Mouse (Mus musculus) urinary bladder, postnatal 25 days (tissue): Measurements from ENCODE around the gene Tmem63c.

Experiments
- DNase-seq: peaks from one replicate; pipeline ENCODE4 v3.0.0; 2022; ENCODE audit warnings: low spot score

Gene Tmem63c

DNA sequence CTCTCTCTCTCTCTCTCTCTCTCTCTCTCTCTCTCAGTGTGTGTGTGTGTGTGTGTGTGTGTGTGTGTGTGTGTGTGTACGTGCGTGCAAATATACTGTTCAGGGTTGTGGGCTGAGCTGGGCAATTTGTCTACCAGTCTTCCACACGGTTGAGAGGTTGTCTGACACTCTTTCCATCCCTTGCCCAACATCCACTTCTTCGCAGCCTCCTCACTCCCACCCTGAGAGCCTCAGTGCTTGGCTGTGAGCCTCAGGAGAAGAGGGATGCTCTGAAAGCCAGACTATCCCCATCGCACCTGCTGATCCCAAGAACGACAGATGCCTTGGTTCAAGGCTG is 20.3 kb upstream of the Tmem63c start:
- DNase-seq: no peak

DNA sequence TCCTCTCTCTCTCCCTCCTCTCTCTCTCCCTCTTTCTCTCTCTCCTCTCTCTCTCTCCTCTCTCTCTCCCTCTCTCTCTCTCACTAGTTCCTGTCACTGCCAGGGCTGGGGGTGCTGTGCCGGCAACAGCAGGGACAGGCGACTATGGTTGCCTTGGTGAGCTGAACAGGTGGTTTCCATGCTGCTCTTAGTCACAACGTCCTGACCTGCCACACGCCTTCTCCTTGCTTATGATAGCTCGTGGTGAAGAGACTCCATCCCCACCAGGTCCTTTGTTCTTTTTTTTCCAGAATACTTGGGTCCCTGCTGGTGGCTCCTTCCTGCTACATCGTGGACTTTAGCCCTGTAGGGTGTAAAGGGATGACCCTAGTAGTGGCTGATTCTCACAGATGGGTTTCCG is 18.9 kb upstream of the Tmem63c start:
- DNase-seq: no peak

DNA sequence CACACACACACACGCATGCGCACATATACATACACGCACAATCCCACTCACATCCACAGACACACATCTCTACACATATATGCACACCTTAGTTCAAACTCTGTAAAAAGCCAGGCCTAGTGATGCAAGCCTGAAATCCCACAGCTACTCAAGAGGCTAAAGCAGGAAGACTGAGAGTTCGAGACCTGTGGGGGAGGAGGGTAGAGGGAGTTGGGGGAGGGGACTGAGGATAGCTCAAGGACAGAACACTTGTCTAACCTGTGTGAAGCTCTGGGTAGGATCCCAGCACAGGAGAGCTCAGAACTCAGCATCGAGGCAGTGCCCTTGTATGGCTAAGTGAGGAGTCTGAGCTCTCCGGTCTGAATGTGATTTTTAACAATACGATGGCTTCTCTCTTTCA is 18.3 kb upstream of the Tmem63c start:
- no peak for DNase-seq

DNA sequence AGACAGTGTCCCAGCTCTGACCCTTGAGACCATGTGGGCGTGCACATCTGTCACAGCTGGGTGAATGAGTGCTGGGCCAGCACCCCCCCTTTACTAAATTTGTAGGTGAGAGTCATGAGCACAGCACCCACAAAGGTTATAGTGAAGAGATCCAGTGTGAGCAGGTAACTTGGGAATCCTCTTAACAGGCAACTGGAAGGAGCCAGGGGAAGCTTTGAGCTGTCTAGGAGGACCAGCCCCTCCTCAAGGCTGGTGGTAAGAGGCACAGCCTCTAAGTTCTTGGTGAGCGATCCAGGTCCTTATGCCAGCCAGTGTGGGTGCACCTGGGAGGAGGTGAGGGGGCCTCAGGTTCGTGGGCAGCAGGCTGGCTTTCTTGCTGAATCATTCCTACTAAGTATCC is 17.5 kb upstream of the Tmem63c start:
- no peak for DNase-seq

DNA sequence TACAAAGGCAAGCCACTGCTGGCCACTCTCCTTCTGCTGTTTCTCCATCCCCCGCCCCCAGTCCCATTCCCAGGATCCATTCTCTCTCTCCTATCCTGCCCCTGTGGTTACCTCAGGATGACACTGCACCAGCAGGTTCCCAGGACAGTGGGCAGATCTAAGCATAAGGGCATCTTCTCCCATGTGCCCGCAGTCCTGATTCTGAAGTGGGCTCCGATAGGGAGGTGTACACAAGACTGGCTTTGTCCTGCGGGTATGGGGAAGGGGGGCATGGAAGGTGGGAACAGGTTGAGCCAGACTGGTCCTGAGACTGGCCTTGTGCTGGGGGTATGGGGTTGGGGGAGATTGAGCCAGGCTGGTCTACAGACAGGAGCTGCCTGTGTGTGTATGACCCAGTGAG is 16.5 kb upstream of the Tmem63c start:
- DNase-seq: no peak

DNA sequence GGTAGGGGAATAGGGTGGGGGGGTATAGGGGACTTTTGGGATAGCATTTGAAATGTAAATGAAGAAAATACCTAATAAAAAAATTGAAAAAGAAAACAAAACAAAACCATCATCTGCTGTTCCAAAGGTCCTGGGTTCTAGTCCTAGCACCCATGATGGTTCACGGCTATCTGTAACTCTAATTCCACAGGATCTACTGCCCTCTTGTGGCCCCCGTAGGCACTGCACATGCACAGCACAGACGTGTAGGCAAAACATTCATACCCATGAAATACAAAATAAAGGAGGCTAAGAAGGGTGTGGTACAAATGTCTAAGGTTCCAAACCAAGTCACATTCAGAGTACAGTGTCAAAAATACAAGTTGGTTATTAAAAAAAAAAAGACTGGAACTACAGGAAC is 4.1 kb upstream of the Tmem63c start:
- no peak for DNase-seq

DNA sequence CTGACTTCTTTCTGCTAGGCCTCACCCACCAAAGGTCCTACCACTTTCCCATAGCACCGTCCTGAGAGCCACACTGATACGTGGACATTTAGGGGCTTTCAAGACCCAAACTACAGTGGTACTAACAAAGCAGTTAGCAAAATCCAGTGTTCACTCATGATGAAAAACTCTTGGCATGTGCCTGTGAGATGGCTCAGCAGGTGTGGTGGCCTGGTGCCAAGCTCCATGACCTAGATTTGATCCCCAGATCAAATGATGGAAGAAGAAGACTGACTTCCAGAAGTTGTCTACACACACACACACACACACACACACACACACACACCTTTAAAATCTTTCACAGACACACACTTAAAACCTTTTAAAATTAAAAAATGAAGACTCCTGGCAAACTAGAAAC is 2.4 kb upstream of the Tmem63c start:
- DNase-seq: no peak

DNA sequence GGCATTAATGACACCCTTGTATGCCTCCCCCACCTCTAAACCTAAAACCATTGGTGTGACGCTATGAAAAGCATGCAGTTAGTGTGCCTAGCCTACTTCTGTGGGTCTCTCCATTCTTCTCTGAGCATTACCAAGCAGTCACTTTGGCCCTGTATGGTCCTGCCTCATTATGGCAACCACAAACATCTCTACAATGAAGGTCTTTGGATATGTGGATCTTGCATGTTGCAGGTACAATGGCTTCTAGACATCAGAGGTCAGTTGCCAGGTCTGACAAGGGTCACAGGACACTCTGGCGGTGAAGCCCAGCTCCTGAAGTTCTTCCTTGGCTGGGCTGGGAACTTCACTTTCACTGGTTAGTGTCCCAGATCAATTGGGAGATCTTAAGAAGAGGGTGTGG is 866 bp downstream of the Tmem63c start:
- DNase-seq: no peak

DNA sequence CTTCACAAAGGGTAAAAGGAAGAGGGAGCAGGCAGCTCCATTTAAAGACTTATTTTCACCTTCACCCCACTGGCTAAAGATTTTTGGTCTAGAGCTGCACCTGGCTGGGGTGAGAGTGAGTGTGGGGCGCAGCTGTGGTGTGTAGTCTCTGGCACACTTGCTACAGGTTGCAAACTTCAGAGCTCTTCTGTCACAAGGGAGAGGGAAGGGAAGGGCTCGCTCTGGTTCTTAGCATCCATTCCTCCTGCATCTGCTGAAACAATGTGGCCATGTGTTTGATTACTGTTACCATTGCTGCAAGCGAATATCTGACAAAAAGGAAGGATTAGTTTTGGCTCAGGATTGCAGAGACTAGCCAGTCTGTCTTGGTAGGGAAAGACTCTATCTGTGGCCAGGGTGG is 2.3 kb downstream of the Tmem63c start:
- DNase-seq: no peak

DNA sequence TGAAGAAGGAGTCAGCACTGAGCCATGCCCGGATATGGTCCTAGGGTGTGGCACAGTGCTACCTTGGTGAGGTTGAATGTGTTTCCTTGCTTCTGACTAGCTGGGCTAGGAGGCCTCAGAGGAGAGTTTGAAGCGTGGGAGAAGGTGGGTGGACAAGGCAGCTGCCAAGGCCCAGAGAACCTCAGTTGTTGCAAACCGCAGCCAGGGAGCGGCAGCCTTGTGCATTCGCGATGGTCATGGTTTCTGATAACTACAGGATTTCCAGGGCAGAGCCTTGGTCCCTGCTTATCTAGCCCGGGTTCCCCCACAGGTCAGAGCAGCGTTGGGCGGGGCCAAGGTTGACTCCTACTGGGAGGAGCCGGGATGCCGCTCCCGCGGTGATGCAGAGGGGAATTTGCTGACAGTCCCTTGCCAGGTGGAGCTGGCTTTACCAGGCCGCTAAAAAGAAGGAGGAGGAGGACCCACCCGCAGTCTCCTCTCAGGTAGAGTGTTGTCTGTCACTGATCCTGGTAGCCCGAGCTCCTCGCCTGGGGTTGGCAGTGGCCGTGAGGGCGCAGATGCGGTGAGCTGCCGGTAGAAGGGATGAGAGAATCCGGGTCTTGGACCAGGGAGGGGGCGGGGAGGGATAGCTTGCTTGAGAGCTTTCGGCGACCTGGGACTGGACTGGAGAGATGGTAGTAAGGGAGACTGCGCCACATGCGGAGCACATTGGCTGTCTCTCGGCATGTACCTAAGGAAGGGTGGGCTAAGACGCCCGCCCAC is 5.2 kb downstream of the Tmem63c start:
- no peak for DNase-seq

DNA sequence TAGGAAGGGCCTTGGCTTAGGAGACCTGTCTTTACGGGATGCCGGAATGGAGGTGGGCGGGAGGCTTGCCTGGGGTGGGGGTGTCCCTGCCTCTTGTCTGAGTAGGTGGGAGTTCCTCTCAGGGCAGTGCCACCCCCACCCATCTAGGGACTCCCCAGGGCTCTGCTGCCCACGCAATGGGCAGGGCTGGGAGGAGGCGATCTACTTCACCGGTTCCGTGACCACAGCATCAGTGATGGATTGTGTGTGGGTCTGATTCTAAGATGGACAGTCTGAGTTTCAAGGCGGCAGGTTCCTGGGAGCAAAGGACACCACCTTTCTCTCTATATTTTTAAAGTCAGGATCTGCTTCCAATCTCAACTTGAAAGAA is 5.7 kb downstream of the Tmem63c start:
- no peak for DNase-seq

DNA sequence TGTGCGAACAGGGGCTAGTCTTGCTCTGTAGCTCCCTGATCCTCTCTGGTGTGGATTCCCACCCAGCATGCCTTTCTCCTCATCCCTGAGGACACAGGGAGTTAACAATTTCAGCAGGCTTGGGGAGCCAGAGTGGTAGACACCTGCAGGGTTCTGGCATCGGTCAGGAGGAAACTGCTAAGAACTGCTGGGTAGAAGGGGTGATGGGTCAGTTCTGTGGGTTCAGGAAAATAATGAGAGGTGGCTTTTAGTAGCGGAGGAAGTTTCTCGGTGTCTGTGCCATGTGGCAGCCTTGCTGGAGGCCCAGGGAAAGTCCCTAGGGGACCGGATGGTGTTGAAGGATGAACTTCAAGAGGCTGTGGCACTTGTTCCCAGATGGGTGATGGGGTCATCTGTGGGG is 6.3 kb downstream of the Tmem63c start:
- DNase-seq: no peak

DNA sequence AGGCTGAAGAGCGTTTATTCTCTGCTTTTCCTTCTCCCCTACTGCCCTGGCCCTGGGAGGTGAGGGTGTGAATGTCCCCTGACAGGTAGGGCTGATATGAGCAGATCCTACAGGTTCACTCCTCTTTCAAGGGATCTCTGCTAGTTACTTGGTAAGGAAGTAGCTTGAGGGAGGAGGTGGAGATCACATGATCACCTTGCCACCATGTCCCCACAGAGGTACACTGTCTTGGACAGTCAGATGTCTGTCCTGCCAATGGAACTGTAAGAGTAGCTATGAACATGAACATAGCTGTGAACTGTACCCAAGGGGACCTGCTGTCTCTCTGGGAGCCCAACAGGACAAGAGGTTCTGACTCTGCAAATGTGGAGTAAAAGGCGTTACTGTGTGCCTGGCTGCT is 6.9 kb downstream of the Tmem63c start:
- no peak for DNase-seq

DNA sequence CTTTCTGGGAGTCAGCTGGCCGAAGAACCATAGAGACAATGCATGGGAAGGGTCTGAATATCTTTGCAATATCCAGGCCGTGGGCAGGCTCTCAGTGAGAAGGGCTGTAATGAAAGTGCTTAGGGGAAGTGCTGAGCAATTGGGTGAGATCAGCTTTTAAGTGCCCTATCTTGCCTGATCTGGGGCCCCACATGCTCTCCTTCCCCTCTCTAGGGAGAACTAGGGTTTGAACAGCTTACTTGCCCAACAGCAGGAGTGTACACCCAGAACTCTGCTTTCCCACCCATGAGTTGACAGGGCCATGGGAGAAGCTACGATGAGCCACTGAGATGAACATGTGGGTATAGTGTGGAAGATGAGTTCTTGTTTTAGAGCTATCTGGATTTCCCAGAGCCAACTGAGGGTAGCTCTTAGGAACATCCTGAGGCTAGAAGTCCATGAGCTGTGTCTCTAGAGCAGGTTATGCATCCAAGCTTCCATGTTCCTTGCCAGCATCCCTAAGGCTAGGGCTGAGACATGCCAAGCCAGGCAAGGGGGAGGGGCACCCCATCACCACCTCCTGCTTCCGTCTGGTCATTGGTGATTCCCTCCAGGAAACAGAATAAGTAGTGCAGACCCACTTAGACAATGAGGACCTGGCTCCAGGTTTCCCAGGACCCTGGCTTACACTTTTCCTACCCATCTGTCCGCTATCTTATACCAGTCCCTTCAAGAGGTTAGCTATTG is 8.3 kb downstream of the Tmem63c start:
- no peak for DNase-seq

DNA sequence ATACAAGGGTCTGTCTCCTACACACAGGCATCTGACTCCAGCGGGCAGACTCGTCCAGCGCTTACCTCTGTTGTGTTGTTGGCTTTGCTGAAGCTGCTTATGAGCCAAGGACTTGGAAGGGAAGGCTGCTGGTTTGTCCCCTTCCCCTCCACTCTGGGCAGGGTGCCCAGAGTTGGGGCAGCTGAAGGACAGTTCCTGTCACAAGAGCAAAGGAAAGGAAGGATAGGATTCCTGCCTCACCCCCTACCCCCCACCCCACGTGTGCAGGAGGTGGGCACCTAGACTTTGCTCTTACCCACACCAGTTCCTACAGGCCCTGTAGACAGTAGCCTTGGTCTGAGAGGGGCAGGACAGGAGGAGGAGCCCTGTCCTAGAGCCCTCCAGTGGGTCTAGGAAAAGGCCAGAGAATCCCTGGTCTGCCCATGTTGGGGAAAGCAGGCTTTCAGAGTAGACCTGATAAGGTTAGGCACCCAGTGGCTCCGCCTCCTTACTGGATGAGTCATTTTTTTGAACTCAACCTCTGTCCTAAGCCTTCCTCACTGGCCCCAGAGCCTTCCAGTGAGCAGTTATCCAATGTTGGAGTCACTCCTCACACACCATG is 10.1 kb downstream of the Tmem63c start:
- DNase-seq: no peak

DNA sequence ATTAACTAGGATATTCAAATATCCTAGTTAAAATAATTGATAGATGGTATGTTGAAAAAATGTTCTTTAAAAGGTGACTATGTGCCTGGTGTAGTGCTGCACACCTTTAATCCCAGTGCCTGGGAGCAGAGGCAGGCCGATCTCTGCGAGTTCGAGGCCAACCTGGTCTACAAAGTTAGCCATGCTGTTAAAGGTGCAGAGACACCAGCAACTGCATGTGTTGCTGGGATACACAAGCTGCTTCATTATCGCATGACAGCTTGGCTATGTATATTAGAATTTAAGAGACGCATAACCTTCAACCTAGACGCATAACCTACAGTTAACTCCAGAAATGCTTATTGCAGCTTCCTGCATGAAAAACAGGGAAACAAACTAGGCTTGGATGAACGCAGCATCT is 15.5 kb downstream of the Tmem63c start:
- DNase-seq: no peak

DNA sequence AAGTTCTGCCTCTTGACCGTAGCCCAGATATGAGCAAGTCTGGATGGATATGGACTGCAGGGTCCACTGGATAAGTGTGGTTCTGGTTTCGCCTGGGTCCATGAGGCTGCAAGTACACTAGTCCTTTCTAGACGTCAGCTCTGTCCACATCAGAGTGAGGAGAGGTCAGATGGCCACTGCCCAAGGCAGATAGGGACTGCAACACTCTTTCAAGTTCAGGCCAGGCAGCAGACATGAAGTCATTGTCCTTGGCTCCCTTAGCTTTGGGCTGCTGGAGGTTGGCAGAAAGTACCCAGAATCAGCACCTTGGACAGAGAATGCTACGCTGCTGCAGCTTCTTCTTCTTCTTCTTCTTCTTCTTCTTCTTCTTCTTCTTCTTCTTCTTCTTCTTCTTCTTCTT is 19.0 kb downstream of the Tmem63c start:
- peak; percentile 7 for DNase-seq

DNA sequence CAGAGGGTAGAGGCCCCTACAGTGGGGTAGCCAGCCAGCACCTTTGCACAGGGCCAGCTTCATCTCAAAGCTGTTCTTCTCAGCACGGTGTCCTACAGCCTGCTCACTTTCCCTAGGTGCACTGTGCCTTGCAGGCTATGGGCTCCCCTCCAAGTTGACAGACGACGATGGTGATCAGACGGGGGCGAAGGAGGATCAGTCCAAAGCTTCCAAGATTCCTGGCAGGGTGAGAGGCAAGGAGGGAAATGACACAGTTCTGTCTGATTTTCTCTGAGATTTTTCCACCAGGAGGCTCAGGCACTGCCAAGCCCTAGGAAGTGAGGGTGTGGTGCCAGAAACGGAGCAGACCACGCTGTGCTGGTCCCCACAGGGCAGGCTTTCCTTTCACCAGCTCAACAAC is 19.7 kb downstream of the Tmem63c start:
- DNase-seq: no peak

DNA sequence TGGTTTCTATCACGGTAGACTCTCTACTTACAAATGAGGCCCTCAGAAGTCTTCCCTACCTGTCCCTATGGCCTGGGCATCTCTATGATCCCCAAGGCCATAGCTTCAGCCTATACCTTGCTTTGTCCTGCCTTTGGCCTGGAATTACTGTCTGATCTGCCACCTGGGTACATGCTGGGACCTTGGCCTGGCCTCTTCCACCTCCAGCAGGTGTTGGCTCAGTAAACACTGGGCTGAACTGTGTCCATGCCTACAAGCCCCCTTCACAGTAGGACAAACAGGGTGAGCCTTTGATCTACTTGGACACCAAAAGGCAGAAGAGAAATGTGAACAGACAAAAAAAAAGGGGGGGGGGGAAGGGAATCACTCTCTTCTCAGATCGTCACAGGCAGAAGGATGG is 21.3 kb downstream of the Tmem63c start:
- no peak for DNase-seq

DNA sequence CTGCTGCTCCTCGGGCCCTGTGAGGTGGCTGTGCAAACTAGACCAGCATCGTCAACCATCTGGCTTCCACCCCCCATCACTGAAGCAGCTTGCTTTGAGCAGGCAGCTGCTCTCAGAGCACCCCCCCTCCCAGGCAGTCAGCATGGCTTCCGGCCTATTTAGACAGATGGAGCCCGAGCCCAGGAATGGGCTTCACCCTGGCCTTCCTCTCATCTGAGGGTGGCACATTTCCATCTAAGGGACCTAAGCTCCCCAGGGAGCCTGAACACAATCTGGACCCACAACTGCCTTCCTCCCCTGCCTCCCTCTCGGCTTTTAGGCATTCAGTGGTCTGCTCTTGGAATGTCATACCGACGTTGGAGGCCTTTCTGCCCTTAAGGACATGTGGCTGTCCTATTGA is 22.1 kb downstream of the Tmem63c start:
- no peak for DNase-seq

DNA sequence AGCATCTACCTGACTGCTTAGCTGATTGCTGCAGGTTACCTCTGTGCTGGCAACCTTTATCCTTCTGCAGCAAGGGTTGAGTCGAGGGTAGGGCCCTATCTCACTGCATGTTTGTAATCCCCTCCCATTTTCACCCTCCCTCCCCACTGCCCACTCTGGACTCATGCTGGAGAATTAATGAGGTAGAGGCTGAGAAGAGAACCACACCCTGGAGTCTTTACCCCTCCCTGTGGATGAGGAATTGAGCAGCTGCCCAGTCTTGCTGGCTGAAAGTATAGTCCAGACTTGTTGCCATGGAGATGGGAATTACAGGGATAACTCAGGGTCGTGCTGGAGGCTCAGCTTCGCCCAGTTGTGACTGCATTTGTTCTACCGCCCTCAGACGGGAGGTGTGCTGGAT is 23.6 kb downstream of the Tmem63c start:
- DNase-seq: no peak

DNA sequence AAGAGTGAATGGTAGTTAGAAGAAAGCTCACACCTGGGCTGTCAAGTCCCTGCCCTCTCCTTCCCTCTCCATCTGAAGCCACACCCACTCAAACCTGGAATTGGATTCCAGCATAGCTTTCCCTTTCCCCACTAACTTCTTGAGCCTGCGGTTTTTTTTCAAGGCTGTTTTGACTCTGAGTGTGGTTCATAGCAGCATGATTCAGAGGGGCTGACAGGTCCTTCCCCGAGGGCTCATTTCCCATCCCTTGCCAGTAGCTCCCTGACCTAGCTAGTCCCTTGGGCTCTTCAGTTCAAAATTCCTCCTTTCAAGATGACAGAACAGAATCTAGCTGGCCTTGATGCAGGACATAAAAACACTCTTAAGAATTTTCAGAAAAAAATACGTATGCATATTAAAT is 26.4 kb downstream of the Tmem63c start:
- DNase-seq: no peak

DNA sequence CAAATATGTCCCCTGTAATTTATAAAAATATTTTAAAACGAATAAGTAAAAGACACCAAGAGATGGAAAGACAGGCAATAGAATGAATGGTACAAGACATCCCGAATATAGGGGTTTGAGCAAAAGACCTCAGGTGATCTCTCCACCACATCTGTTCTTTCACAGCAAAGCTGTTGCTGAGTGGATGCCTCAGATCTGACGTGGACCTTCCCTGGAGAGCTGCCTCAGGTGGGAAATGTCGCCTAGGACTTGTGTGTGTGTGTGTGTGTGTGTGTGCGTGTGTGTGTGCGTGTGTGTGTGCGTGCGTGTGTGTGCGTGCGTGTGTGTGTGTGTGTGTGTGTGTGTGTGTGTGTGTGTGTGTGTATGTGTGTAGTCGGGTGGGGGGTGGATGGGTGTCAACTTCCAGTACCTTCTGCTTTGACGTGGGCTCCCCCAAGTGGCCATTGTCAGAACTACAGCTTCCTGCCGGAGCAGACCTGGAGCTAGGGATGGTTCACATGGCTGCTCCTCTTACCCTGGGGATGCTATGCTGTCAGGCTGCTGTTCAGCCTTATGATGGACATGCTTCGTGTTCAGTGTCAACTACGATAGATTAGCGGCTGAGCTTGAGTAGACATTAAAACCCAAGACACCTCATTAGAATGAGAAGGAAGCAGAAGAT is 31.7 kb downstream of the Tmem63c start:
- DNase-seq: peak; percentile 81
